Mouse (Mus musculus) brain, embryonic 14.5 days (tissue): ENCODE data around the gene Olfr1085.

Experiments
- CTCF ChIP-seq: fragments of 200-500 bp; IDR thresholded peaks from 2 replicates; pipeline ENCODE4 v1.5.1; 2012; ENCODE audit warnings: inconsistent platforms, mild to moderate bottlenecking, moderate library complexity, borderline replicate concordance; ENCODE audit not compliant: insufficient read depth, insufficient read length; ENCODE audit errors: extremely low read depth
- POLR2A ChIP-seq: fragments of 200-500 bp; IDR thresholded peaks from 2 replicates; pipeline ENCODE4 v1.6.1; 2012; ENCODE audit warnings: mild to moderate bottlenecking, inconsistent platforms, borderline replicate concordance; ENCODE audit not compliant: poor library complexity, insufficient read depth, insufficient read length, severe bottlenecking; ENCODE audit errors: extremely low read depth

GRCm38 (mm10) chr2:86698295-86698694, 36.5 kb upstream of the Olfr1085 start, which contains the start of gene Olfr1087:
- TF ChIP-seq POLR2A (no peak), CTCF (no peak)
